Mouse (Mus musculus): ENCODE results near the gene Rev3l. TPM values are rescaled to one million over a fixed set of nuclear protein-coding genes. Genes with fewer than 3 reads are reported as not detected.

The Rev3l gene
- total and polyA plus RNA-seq, 2 experiments from 2014 or later = 23.3 to 89.5 TPM

DNA sequence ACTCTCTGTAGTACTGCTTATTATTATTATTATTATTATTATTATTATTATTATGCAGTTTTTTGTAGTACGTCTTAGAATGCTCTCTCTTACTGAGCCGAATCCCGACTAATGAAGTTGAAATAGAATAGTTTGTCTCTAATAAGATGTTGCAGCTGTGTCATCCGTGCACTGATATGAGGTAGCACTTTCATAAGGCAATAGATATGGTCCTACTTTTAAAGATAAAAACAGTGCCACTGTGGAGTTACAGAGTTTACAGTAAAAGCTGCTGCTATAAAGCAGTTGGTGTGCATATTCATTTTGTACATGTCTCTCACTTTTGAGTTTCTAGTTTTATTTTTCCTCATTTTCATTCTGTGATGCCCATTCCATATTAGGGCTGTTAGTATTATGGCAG, 46.4 kb downstream of the Rev3l start:
- ATAC-seq (no peak), DNase-seq (ENCODE audit: low spot score) (no peak)
- no peaks in the 10 kb centered on the region for H3K36me3 ChIP-seq (ENCODE audit: insufficient read depth, low read length)
- no peak for TF ChIP-seq CTCF (IDR thresholded peaks at IDR 0.05; ENCODE audit: low read depth)
- H3K4me3 ChIP-seq (ENCODE audit: low read length) = no peak overlapping the region
- no peaks in the 10 kb centered on the region for H3K9me3 ChIP-seq (ENCODE audit: low read length)
- no peak overlapping the region for H3K4me2 ChIP-seq (ENCODE audit: low read depth, low read length)
- H3K27me3 ChIP-seq (ENCODE audit: insufficient read depth, low read length) = no peaks in the 10 kb centered on the region
- WGBS = 75% methylated on average over 4 of the region's 4 CpGs
- no peaks in the 10 kb centered on the region; the same call in 1 of the 2 replicates for H3K4me1 ChIP-seq (ENCODE audit: insufficient read depth, low read length)
- H3K9ac ChIP-seq (replicated peaks; ENCODE audit: low read length) = no peak overlapping the region
- no peak overlapping the region for H3K27ac ChIP-seq

DNA sequence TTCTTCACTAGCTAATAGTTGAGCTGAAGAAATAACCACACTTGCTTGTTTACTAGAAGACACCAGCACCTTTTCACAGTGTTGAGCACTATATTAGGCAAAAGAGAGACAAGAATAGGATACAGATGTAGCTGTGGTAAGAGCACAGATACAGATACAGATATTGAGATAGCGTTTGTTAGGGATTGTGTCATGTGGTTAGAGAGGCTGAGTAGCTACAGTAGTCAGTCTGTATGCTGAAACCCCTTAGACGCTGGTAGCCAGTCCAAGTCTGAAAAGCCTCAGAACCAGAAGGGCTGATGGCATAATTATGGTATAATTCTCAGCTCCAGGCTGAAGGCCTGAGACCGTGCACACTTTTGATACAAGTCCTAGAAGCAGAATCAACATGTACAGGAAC, 53.3 kb downstream of the Rev3l start:
- no peak overlapping the region for H3K27ac ChIP-seq
- ATAC-seq (no peak), DNase-seq (ENCODE audit: low spot score) (no peak)
- H3K4me1 ChIP-seq (ENCODE audit: insufficient read depth, low read length) = no peaks in the 10 kb centered on the region
- no peak overlapping the region for H3K9ac ChIP-seq (replicated peaks; ENCODE audit: low read length)
- H3K4me2 ChIP-seq (ENCODE audit: low read depth, low read length) = no peak overlapping the region
- WGBS = 87% methylated on average over 3 of the region's 3 CpGs
- TF ChIP-seq CTCF (IDR thresholded peaks at IDR 0.05; ENCODE audit: low read depth) = no peak
- no peaks in the 10 kb centered on the region for H3K27me3 ChIP-seq (ENCODE audit: insufficient read depth, low read length)
- no peak overlapping the region for H3K4me3 ChIP-seq (ENCODE audit: low read length)
- H3K9me3 ChIP-seq (ENCODE audit: low read length) = no peaks in the 10 kb centered on the region
- no peaks in the 10 kb centered on the region; the same call in 1 of the 2 replicates for H3K36me3 ChIP-seq (ENCODE audit: insufficient read depth, low read length)

DNA sequence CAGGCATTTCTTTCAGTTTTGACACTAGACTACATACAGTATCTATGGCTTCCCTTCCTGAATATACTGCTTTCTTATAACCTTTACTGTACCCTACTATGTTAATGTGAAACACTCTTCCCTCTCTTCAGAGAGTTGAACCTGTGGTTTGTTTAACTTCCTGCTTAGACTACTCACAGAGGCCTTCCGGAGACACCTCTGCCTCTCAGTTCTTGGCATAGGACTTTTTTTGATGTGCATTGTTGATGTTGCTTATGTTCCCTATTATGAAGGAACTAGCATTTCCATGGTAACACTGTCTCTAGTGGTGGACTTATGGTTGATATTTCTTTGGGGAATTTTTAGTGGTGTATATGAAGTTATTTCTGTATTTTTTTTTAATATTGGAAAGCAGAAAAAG, 61.4 kb downstream of the Rev3l start:
- H3K9me3 ChIP-seq (ENCODE audit: low read length) = no peaks in the 10 kb centered on the region
- ATAC-seq (no peak), DNase-seq (ENCODE audit: low spot score) (no peak)
- no peak overlapping the region for H3K27ac ChIP-seq
- TF ChIP-seq CTCF (IDR thresholded peaks at IDR 0.05; ENCODE audit: low read depth) = peak; percentile 14; the same call in 1 of the 2 replicates
- no peaks in the 10 kb centered on the region for H3K4me1 ChIP-seq (ENCODE audit: insufficient read depth, low read length)
- H3K27me3 ChIP-seq (ENCODE audit: insufficient read depth, low read length) = no peaks in the 10 kb centered on the region
- H3K9ac ChIP-seq (replicated peaks; ENCODE audit: low read length) = no peak overlapping the region
- 86% methylated on average over 1 of the region's 1 CpGs for WGBS
- H3K4me2 ChIP-seq (ENCODE audit: low read depth, low read length) = no peak overlapping the region
- H3K36me3 ChIP-seq (ENCODE audit: insufficient read depth, low read length) = peaks cover 10% of the 10 kb centered on the region; the same call in 1 of the 2 replicates
- no peak overlapping the region for H3K4me3 ChIP-seq (ENCODE audit: low read length)

DNA sequence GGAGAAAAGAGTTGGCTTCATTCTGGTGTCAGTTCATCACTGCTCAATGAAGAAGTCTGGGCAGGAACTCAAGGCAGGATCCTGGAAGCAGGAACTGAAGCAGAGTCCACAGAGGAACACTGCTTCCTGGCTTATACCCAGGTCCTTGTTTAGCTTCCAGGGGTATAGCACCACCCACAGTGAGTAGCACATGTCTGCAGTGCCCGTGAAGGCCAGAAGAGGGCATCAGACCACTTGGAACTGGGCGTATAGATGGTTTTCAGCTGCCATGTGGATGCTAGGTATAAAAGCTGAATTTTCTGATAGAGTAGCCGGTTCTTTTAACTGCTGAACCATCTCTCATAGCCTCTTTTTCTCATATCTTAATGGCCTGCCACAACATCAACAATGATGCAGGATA, 79.6 kb downstream of the Rev3l start:
- no peak overlapping the region for H3K4me2 ChIP-seq (ENCODE audit: low read depth, low read length)
- WGBS = 72% methylated on average over 3 of the region's 3 CpGs
- no peaks in the 10 kb centered on the region for H3K27me3 ChIP-seq (ENCODE audit: insufficient read depth, low read length)

DNA sequence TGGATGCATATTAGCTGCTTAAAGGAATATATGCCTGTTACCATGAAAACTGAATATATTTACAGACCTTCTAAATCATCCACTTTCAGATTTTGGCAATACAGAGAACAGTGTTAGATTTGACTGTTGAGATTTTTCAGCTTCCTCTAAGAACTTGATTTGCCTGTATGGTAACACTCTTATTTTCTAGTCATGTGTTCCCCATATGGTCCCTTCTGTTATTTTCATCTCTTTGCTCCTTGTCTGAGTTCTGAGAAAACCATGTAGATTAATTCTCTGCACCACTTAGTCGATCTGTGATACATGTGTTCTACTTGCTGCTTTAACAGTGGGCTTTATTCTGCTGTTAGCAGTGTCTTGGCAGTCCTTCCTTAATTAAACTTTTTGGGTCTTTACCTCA, 110.7 kb downstream of the Rev3l start:
- Histone ChIP-seq H3K9ac (replicated peaks; ENCODE audit: low read length) (no peak overlapping the region), H3K36me3 (ENCODE audit: insufficient read depth, low read length) (peaks cover 26% of the 10 kb centered on the region; the same call in 1 of the 2 replicates), H3K27me3 (ENCODE audit: insufficient read depth, low read length) (no peaks in the 10 kb centered on the region), H3K4me1 (ENCODE audit: insufficient read depth, low read length) (no peaks in the 10 kb centered on the region), H3K9me3 (ENCODE audit: low read length) (no peaks in the 10 kb centered on the region), H3K4me2 (ENCODE audit: low read depth, low read length) (no peak overlapping the region), H3K4me3 (ENCODE audit: low read length) (no peak overlapping the region), H3K27ac (no peak overlapping the region)
- whole genome bisulfite sequencing = 92% methylated on average over 1 of the region's 1 CpGs
- no peak for TF ChIP-seq CTCF (IDR thresholded peaks at IDR 0.05; ENCODE audit: low read depth)
- ATAC-seq (no peak), DNase-seq (ENCODE audit: low spot score) (no peak)

More for the DNA sequence above, 79.6 kb downstream of the Rev3l start:
- peak; percentile 65 for TF ChIP-seq CTCF (IDR thresholded peaks at IDR 0.05; ENCODE audit: low read depth)
- Histone ChIP-seq H3K4me1 (ENCODE audit: insufficient read depth, low read length) (no peaks in the 10 kb centered on the region), H3K4me3 (ENCODE audit: low read length) (no peak overlapping the region), H3K36me3 (ENCODE audit: insufficient read depth, low read length) (peaks cover 29% of the 10 kb centered on the region), H3K27ac (no peak overlapping the region), H3K9me3 (ENCODE audit: low read length) (no peaks in the 10 kb centered on the region), H3K9ac (replicated peaks; ENCODE audit: low read length) (no peak overlapping the region)
- DNase-seq (ENCODE audit: low spot score) = peak; percentile 48
- ATAC-seq = 0 out of 2 replicates have a peak, but pooled peaks have one; percentile 55

DNA sequence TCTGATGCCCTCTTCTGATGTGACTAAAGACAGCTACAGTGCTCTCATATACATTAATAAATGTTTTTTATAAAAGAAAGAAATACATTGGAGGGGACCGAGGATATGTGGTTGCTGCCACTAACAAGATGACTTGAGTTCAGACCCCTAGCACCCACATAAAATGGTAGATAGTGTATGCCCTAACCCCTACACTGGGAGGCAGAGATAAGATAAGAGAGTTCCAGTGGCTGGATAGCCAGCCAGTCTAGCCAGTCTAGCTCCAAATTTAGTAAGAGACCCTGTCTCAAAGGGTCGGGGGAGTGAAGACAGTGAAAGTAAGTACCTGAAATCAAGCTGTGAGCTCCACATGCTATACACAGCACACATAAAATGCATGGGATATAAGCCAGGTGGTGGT, 133.6 kb downstream of the Rev3l start:
- Histone ChIP-seq H3K9me3 (ENCODE audit: low read length) (no peaks in the 10 kb centered on the region), H3K27me3 (ENCODE audit: insufficient read depth, low read length) (no peaks in the 10 kb centered on the region), H3K4me2 (ENCODE audit: low read depth, low read length) (no peak overlapping the region), H3K27ac (no peak overlapping the region), H3K4me3 (ENCODE audit: low read length) (no peak overlapping the region), H3K36me3 (ENCODE audit: insufficient read depth, low read length) (peaks cover 48% of the 10 kb centered on the region), H3K9ac (replicated peaks; ENCODE audit: low read length) (no peak overlapping the region), H3K4me1 (ENCODE audit: insufficient read depth, low read length) (no peaks in the 10 kb centered on the region)
- no peak for DNase-seq (ENCODE audit: low spot score)
- WGBS = 94% methylated on average over 2 of the region's 2 CpGs
- no peak for TF ChIP-seq CTCF (IDR thresholded peaks at IDR 0.05; ENCODE audit: low read depth)
- no peak for ATAC-seq

DNA sequence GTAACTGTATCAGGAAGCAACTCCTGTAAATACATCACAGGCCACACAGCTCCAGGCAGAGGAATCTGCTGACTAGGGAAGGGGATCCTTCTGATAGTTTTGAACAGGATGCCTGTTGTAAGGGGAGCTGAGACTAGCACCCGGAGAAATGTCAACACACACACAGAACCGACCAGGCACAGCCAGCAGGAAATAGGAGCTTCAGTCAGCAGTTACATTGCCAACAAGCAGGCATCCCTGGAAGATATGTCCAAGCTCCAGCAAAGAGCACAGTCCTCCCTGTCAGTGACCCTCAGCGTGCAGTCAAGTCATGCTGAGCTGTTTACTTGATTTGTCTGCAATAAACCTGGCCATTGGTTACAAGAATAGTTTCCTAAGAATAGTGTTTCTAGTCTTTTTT, 156.7 kb downstream of the Rev3l start:
- Histone ChIP-seq H3K4me3 (ENCODE audit: low read length) (no peak overlapping the region), H3K4me1 (ENCODE audit: insufficient read depth, low read length) (no peaks in the 10 kb centered on the region), H3K36me3 (ENCODE audit: insufficient read depth, low read length) (0 out of 2 replicates have a peak, but pooled peaks cover 3% of the 10 kb centered on the region), H3K27me3 (ENCODE audit: insufficient read depth, low read length) (no peaks in the 10 kb centered on the region), H3K9ac (replicated peaks; ENCODE audit: low read length) (no peak overlapping the region), H3K27ac (no peak overlapping the region), H3K9me3 (ENCODE audit: low read length) (no peaks in the 10 kb centered on the region), H3K4me2 (ENCODE audit: low read depth, low read length) (no peak overlapping the region)
- WGBS = 75% methylated on average over 3 of the region's 3 CpGs
- TF ChIP-seq CTCF (IDR thresholded peaks at IDR 0.05; ENCODE audit: low read depth) = no peak
- DNase-seq (ENCODE audit: low spot score) (no peak), ATAC-seq (no peak)
